Mouse (Mus musculus) liver, embryonic 13.5 days (tissue): ENCODE results near the gene C2cd2. TPM values are rescaled to one million over a fixed set of nuclear protein-coding genes. Genes with fewer than 3 reads are reported as not detected.

ENCODE experiments used
- ATAC-seq: fragments of 200-750 bp; cut with Nextera tagmentation; 2 replicates; pipeline ENCODE4 v1.8.0; 2017; ENCODE audit warnings: low read depth, mild to moderate bottlenecking, moderate number of reproducible peaks, moderate library complexity
- DNase-seq: peaks from one replicate; pipeline ENCODE4 v3.0.0; 2022
- H3K27ac ChIP-seq: fragments of 300-500 bp; sonication (generic); 2 replicates; pipeline ENCODE4 v1.5.1; 2015; ENCODE audit warnings: moderate library complexity, mild to moderate bottlenecking, inconsistent platforms
- H3K27me3 ChIP-seq: fragments of 300-500 bp; sonication (generic); 2 replicates; pipeline ENCODE4 v1.6.1; 2015; ENCODE audit warnings: mild to moderate bottlenecking, inconsistent platforms
- H3K36me3 ChIP-seq: fragments of 300-500 bp; sonication (generic); 2 replicates; pipeline ENCODE4 v1.6.1; 2015; ENCODE audit warnings: mild to moderate bottlenecking, inconsistent platforms
- H3K4me1 ChIP-seq: fragments of 300-500 bp; sonication (generic); replicated peaks from 2 replicates; pipeline ENCODE4 v1.6.1; 2015; ENCODE audit warnings: inconsistent platforms
- H3K4me2 ChIP-seq: fragments of 300-500 bp; sonication (generic); 2 replicates; pipeline ENCODE4 v1.6.1; 2015; ENCODE audit warnings: inconsistent platforms, mild to moderate bottlenecking, moderate library complexity
- H3K4me3 ChIP-seq: fragments of 300-500 bp; sonication (generic); replicated peaks from 2 replicates; pipeline ENCODE4 v1.5.1; 2015; ENCODE audit warnings: mild to moderate bottlenecking, inconsistent platforms
- H3K9ac ChIP-seq: fragments of 300-500 bp; sonication (generic); 2 replicates; pipeline ENCODE4 v1.6.1; 2015; ENCODE audit warnings: mild to moderate bottlenecking, inconsistent platforms
- H3K9me3 ChIP-seq: fragments of 300-500 bp; sonication (generic); replicated peaks from 2 replicates; pipeline ENCODE4 v1.6.1; 2016; ENCODE audit warnings: inconsistent platforms
- WGBS: fragments of 180-500 bp; shearing (Covaris S2); methylation state at CpG from one replicate; pipeline ENCODE4 v1.1.7; 2015; ENCODE audit not compliant: insufficient replicate concordance; 5-methylcytosine and 5-hydroxymethylcytosine counted together
- polyA plus RNA-seq: library from polyadenylated mRNA; unstranded; fragments of >200 nt; fragmentation: Nextera tagmentation; extraction: Ambion mirVana; gene quantifications from 2 replicates; pipeline ENCODE4 v1.2.1, GENCODE M21; 2015

Gene C2cd2
- polyA plus RNA-seq, 1 experiment from 2014 or later: 5.0 TPM

DNA sequence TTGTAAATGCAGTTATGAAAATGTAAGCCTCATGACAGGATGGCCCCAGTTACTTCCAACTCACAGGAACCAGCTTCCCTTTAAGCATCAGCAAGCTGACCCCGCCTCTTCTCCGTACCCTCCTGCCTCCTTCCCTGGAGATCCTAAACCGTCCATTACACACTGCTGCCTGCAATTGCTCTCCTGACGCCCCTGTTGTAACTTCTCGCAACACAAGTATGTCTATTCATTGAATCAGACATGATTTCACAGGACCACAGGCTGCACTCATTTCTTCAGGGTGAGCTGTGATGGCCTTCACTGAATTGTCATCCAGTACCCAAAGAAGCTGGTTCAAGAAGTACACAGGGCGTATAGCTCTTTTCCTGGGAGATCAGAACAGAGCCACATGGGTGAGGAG lies 113.6 kb downstream of the C2cd2 start:
- Histone ChIP-seq H3K36me3 (peaks cover 8% of the 10 kb centered on the region; the same call in 1 of the 2 replicates), H3K4me1 (peaks cover 69% of the 10 kb centered on the region), H3K27me3 (no peaks in the 10 kb centered on the region), H3K9me3 (no peaks in the 10 kb centered on the region), H3K4me3 (no peak overlapping the region), H3K9ac (no peak overlapping the region), H3K27ac (no peak overlapping the region), H3K4me2 (no peak overlapping the region)
- DNase-seq: no peak
- 78% methylated on average over 6 of the region's 6 CpGs for WGBS
- no peak for ATAC-seq

DNA sequence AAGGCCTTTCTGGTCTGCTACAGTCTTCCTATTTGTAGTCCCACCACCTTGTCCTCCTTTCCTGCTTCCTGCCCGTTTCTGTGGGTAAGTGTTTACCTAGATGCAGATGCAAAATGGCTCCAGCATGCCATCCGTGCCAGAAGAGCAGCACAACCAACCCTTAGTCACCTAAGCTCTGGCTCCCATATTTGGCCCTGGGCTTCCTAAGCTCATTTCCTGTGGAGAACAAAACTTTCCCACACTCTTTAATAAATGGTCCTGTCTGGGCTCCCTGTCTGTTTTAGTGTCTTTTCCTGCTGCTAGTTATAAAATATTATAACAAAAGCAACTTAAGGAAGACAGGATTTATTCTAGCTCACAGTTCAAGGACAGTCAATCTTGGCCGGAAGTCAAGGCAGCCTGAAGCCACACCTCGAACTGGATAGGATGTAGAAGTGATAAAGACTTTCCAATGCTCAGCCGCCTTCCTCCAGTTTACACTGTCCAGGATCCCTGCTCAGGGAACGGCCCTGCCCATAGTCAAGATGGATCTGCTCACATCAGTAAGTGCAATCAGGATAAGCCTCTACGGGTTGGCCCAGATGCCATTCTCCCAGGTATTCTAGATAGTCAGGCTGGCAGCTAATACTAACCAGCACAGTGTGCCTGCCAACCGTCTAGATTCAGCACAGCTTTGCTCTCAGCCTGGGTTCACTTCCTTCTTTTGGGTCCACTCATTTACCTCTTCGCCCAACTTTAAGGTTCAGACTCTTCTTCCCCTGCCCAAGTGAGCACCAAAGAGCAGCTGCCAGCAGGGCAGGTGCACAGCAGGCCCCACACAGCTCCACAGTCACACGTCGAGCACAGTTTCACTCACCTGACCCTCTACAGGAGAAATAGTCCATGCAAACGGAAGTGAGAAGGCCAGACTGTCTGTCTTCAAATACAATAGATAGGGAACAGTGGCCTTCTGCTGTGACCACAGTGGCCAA lies 117.1 kb downstream of the C2cd2 start:
- no peak overlapping the region for H3K9ac ChIP-seq
- 0 out of 2 replicates have a peak overlapping the region, but pooled peaks have one; percentile 31 for H3K27ac ChIP-seq
- H3K36me3 ChIP-seq: peaks cover 14% of the 10 kb centered on the region; the same call in 1 of the 2 replicates
- H3K4me2 ChIP-seq: no peak overlapping the region
- no peak overlapping the region for H3K4me3 ChIP-seq
- no peak for ATAC-seq
- WGBS: 61% methylated on average over 12 of the region's 12 CpGs
- no peaks in the 10 kb centered on the region for H3K9me3 ChIP-seq
- no peaks in the 10 kb centered on the region for H3K27me3 ChIP-seq
- DNase-seq: no peak
- peaks cover 42% of the 10 kb centered on the region for H3K4me1 ChIP-seq

DNA sequence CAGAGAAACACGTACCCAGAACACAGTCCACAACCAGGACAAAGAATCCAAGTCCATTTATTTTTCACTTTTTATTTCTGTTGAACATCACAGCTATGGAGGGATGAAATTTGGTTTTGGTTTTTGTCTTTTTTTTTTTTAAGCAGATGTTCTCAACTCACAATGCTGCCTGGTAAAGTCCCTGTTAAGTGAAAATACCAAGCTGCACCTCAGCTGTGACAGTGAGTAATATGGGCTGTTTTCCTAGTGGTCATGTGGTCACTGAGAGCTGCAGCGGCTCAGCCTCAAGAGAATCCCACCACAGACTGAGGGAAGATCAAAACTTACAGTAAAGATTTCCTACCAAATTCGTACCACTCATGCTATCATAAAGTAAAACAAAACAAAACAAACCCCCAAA lies 130.2 kb downstream of the C2cd2 start:
- H3K9me3 ChIP-seq: no peaks in the 10 kb centered on the region
- ATAC-seq: no peak
- H3K4me1 ChIP-seq: no peaks in the 10 kb centered on the region
- H3K4me3 ChIP-seq: no peak overlapping the region
- no peaks in the 10 kb centered on the region for H3K27me3 ChIP-seq
- H3K36me3 ChIP-seq: peaks cover 90% of the 10 kb centered on the region
- no peak overlapping the region for H3K4me2 ChIP-seq
- H3K27ac ChIP-seq: no peak overlapping the region
- 75% methylated on average over 3 of the region's 3 CpGs for WGBS
- no peak for DNase-seq
- H3K9ac ChIP-seq: no peak overlapping the region

DNA sequence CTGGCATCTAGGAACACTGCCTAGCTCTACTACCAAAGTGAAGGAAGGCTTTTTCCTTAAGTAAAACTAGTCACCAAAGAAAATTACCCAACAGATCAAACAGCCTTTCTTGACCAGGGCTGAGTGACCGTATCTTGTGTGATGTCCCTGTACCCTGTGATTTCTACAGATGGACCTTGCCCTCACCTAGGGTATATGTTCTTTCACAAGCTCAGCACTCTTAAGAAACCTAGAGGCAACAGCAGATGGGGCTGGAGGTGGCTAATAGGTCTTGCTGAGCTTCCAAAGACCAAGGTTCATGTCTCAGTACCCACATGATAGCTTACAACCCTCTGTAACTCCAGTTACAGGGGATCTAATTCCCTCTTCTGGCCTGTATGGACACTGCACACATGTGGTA lies 134.2 kb downstream of the C2cd2 start:
- no peak overlapping the region for H3K4me2 ChIP-seq
- no peak overlapping the region for H3K27ac ChIP-seq
- DNase-seq (no peak), ATAC-seq (no peak)
- WGBS: 89% methylated on average over 1 of the region's 1 CpGs
- no peak overlapping the region for H3K4me3 ChIP-seq
- peaks cover 8% of the 10 kb centered on the region; the same call in 1 of the 2 replicates for H3K4me1 ChIP-seq
- H3K9me3 ChIP-seq: no peaks in the 10 kb centered on the region
- H3K27me3 ChIP-seq: no peaks in the 10 kb centered on the region
- no peak overlapping the region for H3K9ac ChIP-seq
- peaks cover 64% of the 10 kb centered on the region for H3K36me3 ChIP-seq

DNA sequence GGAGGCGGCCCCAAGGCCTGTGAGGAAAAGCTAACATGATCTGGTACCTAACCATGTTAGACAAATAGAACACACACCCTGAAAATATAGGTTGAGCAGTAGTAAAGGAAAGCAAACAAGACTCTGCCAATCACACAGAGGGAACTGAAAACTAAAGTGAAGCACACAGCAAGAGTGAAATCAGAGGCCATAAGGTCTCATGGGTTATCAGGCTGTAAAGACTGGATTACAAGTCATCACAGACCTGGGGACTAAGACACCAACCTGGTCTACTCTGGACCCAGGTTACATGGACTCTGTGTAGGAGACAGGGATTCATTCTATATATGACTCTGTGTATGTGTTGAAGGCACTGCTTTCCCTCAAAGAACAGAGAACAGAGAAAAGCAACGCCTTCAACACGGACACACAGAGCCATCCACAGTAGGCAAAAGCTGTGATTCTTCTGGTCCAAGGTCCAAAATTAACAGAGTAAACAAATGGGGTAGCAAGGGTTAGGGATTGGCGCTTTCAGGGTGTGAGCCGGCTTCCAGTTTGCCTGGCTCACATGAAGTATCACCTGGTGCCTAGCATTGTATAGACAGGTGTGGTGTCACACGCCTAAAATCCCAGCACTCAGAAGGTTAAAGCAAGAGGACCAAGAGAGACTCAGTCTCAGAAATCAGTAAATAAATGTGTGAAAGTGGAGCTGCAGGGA lies 138.9 kb downstream of the C2cd2 start:
- 72% methylated on average over 6 of the region's 6 CpGs for WGBS
- Histone ChIP-seq H3K27me3 (no peaks in the 10 kb centered on the region), H3K4me3 (no peak overlapping the region), H3K27ac (no peak overlapping the region), H3K36me3 (peaks cover 58% of the 10 kb centered on the region), H3K9me3 (no peaks in the 10 kb centered on the region), H3K4me1 (peaks cover 12% of the 10 kb centered on the region; the same call in 1 of the 2 replicates), H3K4me2 (no peak overlapping the region), H3K9ac (no peak overlapping the region)
- DNase-seq (no peak), ATAC-seq (no peak)

DNA sequence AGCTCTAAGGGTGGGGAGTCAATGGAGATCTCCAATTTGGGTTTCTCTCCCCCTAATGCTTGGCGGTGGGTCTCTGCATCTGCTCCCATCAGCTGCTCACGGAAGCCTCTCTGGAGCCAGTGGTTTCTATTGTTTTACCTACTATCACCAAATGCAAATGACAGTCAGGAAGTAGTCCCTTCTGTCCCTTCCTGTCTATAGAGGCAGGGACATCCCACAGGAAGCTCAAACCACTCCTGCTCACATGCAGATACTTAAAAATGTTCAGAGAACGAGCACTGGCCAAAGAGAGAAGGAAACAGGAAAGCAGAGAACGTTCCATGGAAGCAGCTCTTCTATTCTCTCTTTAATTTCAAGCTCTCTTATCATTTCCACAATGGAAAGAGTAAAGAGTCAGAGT lies 142.9 kb downstream of the C2cd2 start:
- H3K36me3 ChIP-seq: peaks cover 72% of the 10 kb centered on the region
- peak overlapping the region; percentile 48 for H3K27ac ChIP-seq
- 29% methylated on average over 4 of the region's 4 CpGs for WGBS
- no peak overlapping the region for H3K4me3 ChIP-seq
- no peak overlapping the region for H3K9ac ChIP-seq
- no peaks in the 10 kb centered on the region for H3K9me3 ChIP-seq
- DNase-seq: no peak
- peaks cover 12% of the 10 kb centered on the region; the same call in 1 of the 2 replicates for H3K4me1 ChIP-seq
- H3K27me3 ChIP-seq: no peaks in the 10 kb centered on the region
- 0 out of 2 replicates have a peak, but pooled peaks have one; percentile 34 for ATAC-seq
- no peak overlapping the region for H3K4me2 ChIP-seq

DNA sequence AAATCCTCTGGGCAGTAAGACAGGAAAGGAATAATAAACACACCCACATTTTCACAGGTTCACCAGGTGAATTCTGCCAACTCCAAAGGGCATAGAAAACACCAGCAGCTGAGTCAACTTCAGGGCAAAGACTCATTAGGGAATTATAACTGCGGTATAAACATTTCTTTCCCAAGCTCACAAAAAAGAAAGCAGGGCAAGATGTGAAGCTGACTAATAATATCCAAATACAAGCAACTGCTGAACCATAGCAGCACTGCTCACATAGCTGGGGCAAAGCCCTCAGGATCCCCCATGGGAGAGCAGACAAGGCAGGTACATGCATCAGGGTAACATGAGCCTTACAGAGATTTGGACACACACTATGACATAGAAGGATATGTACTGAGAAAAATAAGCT lies 145.0 kb downstream of the C2cd2 start:
- DNase-seq: no peak
- Histone ChIP-seq H3K27me3 (no peaks in the 10 kb centered on the region), H3K4me3 (no peak overlapping the region), H3K27ac (no peak overlapping the region), H3K9me3 (no peaks in the 10 kb centered on the region), H3K36me3 (peaks cover 91% of the 10 kb centered on the region), H3K4me1 (peaks cover 6% of the 10 kb centered on the region; the same call in 1 of the 2 replicates), H3K4me2 (no peak overlapping the region), H3K9ac (no peak overlapping the region)
- ATAC-seq: no peak
- WGBS: 86% methylated on average over 1 of the region's 1 CpGs

DNA sequence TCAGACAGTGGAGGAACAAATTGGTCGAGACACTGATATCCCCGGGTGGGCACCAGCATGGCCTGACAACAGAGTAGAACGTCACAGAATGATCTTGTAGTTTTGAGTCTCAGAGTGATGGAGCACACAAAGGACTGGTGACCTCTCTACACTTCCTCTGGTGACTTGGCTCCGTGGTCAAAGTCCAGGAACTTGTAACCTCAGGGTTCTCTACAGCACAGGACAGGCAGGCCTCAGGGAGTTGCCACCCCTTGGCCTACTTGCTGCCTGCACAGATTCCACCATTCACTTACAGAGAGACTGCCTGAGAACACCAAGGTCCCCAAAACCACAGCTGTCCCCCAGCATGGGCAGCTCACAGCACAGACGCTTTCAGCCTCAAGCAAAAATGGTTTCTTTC lies 147.1 kb downstream of the C2cd2 start:
- no peak for DNase-seq
- ATAC-seq: no peak
- no peaks in the 10 kb centered on the region for H3K9me3 ChIP-seq
- 70% methylated on average over 5 of the region's 5 CpGs for WGBS
- no peak overlapping the region for H3K27ac ChIP-seq
- H3K36me3 ChIP-seq: peaks cover 95% of the 10 kb centered on the region
- peaks cover 6% of the 10 kb centered on the region; the same call in 1 of the 2 replicates for H3K4me1 ChIP-seq
- H3K9ac ChIP-seq: no peak overlapping the region
- H3K4me2 ChIP-seq: no peak overlapping the region
- H3K4me3 ChIP-seq: no peak overlapping the region
- H3K27me3 ChIP-seq: no peaks in the 10 kb centered on the region

DNA sequence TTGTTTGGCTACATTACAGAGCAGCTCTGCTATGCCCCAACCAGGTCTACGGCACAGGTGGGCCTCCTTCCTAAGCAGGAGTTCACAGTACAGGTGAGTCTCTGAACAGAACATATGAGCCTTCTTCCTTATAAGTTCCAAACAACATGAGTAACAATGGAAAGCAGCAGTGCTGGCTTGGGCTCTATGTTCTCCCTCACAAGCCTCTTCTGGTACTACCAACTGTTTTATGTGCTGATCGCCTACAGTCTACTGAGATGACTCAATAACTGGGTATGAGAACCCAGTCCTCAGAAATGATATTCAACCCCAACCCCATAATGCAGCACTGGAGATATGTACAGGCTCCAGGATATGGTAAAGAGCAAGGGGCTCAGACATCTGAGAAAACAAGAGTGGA lies 148.3 kb downstream of the C2cd2 start:
- ATAC-seq (no peak), DNase-seq (no peak)
- Histone ChIP-seq H3K9me3 (no peaks in the 10 kb centered on the region), H3K4me2 (no peak overlapping the region), H3K27ac (no peak overlapping the region), H3K4me1 (peaks cover 6% of the 10 kb centered on the region; the same call in 1 of the 2 replicates), H3K9ac (no peak overlapping the region), H3K27me3 (no peaks in the 10 kb centered on the region), H3K36me3 (peaks cover 95% of the 10 kb centered on the region), H3K4me3 (no peak overlapping the region)
- 66% methylated on average over 2 of the region's 2 CpGs for WGBS

DNA sequence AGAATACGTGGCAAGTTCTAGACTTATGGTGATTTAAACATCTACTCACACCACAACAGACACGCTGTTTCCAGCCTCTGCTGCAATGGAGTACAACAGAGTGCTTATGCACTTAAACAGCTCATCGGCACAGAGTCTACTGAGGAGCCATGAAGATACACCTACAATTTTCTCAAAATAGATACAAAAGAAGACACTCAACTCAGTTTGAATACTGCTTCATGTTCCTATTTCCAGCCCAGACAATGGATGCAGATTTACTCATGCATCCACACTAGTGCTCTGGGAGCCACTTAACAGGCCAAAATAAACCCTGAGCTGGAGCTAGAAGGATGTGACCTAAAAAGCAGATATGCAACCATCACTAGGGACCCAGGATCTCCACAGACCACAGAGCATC lies 153.5 kb downstream of the C2cd2 start:
- H3K9ac ChIP-seq: no peak overlapping the region
- ATAC-seq (no peak), DNase-seq (no peak)
- H3K36me3 ChIP-seq: peaks cover 86% of the 10 kb centered on the region
- H3K9me3 ChIP-seq: no peaks in the 10 kb centered on the region
- peaks cover 6% of the 10 kb centered on the region; the same call in 1 of the 2 replicates for H3K4me1 ChIP-seq
- H3K4me2 ChIP-seq: no peak overlapping the region
- H3K27me3 ChIP-seq: no peaks in the 10 kb centered on the region
- H3K27ac ChIP-seq: no peak overlapping the region
- no peak overlapping the region for H3K4me3 ChIP-seq
- 78% methylated on average over 3 of the region's 3 CpGs for WGBS

DNA sequence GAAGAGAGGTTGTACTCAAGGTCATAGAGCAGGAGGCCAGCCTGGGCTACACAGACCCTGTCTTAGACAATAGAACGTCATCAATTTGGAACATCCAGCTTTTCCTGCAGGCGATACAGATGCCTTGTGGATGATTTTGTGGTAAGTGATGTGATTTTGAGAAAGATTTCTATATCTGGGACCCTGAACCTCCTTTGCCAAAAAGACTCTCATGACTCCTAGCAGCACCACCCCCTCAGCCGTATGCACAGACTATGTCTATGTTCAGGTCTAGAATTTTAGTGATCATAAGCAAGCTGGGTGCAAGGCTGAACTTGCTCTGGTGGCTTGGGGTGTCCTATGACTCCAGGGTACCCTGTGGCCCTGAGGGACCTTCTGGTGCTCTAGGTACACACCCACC lies 156.8 kb downstream of the C2cd2 start:
- Histone ChIP-seq H3K4me3 (no peak overlapping the region), H3K4me1 (no peaks in the 10 kb centered on the region), H3K27ac (no peak overlapping the region), H3K4me2 (no peak overlapping the region), H3K9me3 (no peaks in the 10 kb centered on the region), H3K36me3 (peaks cover 74% of the 10 kb centered on the region), H3K27me3 (no peaks in the 10 kb centered on the region), H3K9ac (no peak overlapping the region)
- ATAC-seq (no peak), DNase-seq (no peak)
- whole genome bisulfite sequencing: 68% methylated on average over 3 of the region's 3 CpGs
